Mouse (Mus musculus) liver, embryonic 11.5 days (tissue): ENCODE measurements around the gene Prkab1. TPM values are rescaled to one million over a fixed set of nuclear protein-coding genes. Genes with fewer than 3 reads are reported as not detected.
A peak's percentile ranks its signal among the peaks of the same experiment; 100 is the strongest.

Experiments used
- ATAC-seq: fragments of 200-750 bp; cut with Nextera tagmentation; replicated peaks from 2 replicates; pipeline ENCODE4 v1.8.0; 2017; ENCODE audit warnings: moderate number of reproducible peaks, mild to moderate bottlenecking, moderate TSS enrichment, moderate library complexity; ENCODE audit not compliant: low FRiP score
- DNase-seq: peaks from one replicate; pipeline ENCODE4 v3.0.0-alpha.2; 2017; ENCODE audit warnings: low spot score
- H3K27ac ChIP-seq: fragments of 300-500 bp; sonication (generic); 2 replicates; pipeline ENCODE4 v1.5.1; 2014; ENCODE audit warnings: mild to moderate bottlenecking, low read depth, low read length, control low read depth
- H3K27me3 ChIP-seq: fragments of 300-500 bp; sonication (generic); replicated peaks from 2 replicates; pipeline ENCODE4 v1.6.1; 2014; ENCODE audit warnings: low read length, mixed read lengths; ENCODE audit not compliant: control insufficient read depth, insufficient read depth
- H3K36me3 ChIP-seq: fragments of 300-500 bp; sonication (generic); 2 replicates; pipeline ENCODE4 v1.6.1; 2014; ENCODE audit warnings: mild to moderate bottlenecking, low read length, moderate library complexity, mixed read lengths; ENCODE audit not compliant: control insufficient read depth, insufficient read depth
- H3K4me1 ChIP-seq: fragments of 300-500 bp; sonication (generic); replicated peaks from 2 replicates; pipeline ENCODE4 v1.6.1; 2014; ENCODE audit warnings: low read length, mixed read lengths; ENCODE audit not compliant: control insufficient read depth, insufficient read depth
- H3K4me2 ChIP-seq: fragments of 300-500 bp; sonication (generic); 2 replicates; pipeline ENCODE4 v1.6.1; 2014; ENCODE audit warnings: mild to moderate bottlenecking, control low read depth, moderate library complexity
- H3K4me3 ChIP-seq: fragments of 300-500 bp; sonication (generic); 2 replicates; pipeline ENCODE4 v1.5.1; 2014; ENCODE audit warnings: low read depth, low read length, control low read depth
- H3K9ac ChIP-seq: fragments of 300-500 bp; sonication (generic); 2 replicates; pipeline ENCODE4 v1.6.1; 2014; ENCODE audit warnings: low read depth, low read length, control low read depth
- H3K9me3 ChIP-seq: fragments of 300-500 bp; sonication (generic); 2 replicates; pipeline ENCODE4 v1.6.1; 2016; ENCODE audit warnings: low read length, inconsistent platforms, mixed read lengths; ENCODE audit not compliant: control insufficient read depth
- WGBS: fragments of 180-500 bp; shearing (Covaris S2); extraction: QIAGEN DNeasy Blood & Tissue Kit; methylation state at CpG from one replicate; pipeline ENCODE4 v1.1.7; 2014; 5-methylcytosine and 5-hydroxymethylcytosine counted together
- polyA plus RNA-seq: library from polyadenylated mRNA; unstranded; fragments of >200 nt; fragmentation: Nextera tagmentation; extraction: Ambion mirVana; gene quantifications from 2 replicates; pipeline ENCODE4 v1.2.1, GENCODE M21; 2014

Prkab1 gene
- 109 and 111 TPM in 2 replicates for polyA plus RNA-seq

DNA sequence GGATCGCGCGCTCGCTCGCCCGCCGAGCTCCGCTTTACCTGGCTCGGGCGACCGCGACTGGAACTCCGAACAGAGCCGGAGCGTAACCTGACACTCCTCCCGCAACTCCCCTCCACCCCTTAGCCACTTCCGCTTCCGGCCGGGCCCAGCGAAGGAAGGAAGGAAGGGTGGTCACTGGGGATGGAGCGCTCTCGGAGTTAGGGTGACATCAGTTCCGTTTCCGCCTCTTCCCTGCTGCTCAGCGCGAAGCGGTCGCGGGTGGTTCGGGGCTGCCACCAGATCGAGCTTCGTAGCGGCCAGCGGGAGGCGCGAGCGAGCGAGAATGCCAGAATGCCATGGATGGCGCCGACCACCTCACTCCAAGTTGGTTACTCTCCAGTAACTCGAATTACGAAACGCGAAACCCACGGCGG is at the start of gene Prkab1:
Prkab1 (minus strand) TSS at position 182 of the 413 bp plus-strand sequence.
- Histone ChIP-seq H3K4me1 (peaks cover 56% of the 10 kb centered on the region), H3K27me3 (no peaks in the 10 kb centered on the region), H3K9me3 (no peaks in the 10 kb centered on the region), H3K4me3 (peak within 1 kb of the TSS; percentile 80), H3K4me2 (peak within 1 kb of the TSS; percentile 80), H3K27ac (peak within 1 kb of the TSS; percentile 96), H3K9ac (peak within 1 kb of the TSS; percentile 86), H3K36me3 (peaks cover 23% of the 10 kb centered on the region)
- DNase-seq (peak; percentile 95), ATAC-seq (peak; percentile 82)
- WGBS: under 1% methylated on average over 46 of the region's 46 CpGs

GRCm38 (mm10) chr5:116069618-116070017 is 45.3 kb upstream of the Prkab1 start:
- WGBS: 86% methylated on average over 4 of the region's 4 CpGs
- ATAC-seq: no peak
- Histone ChIP-seq H3K4me2 (no peak overlapping the region), H3K4me1 (no peaks in the 10 kb centered on the region), H3K36me3 (no peaks in the 10 kb centered on the region), H3K27ac (no peak overlapping the region), H3K9me3 (no peaks in the 10 kb centered on the region), H3K4me3 (no peak overlapping the region), H3K9ac (no peak overlapping the region), H3K27me3 (no peaks in the 10 kb centered on the region)
- no peak for DNase-seq

DNA sequence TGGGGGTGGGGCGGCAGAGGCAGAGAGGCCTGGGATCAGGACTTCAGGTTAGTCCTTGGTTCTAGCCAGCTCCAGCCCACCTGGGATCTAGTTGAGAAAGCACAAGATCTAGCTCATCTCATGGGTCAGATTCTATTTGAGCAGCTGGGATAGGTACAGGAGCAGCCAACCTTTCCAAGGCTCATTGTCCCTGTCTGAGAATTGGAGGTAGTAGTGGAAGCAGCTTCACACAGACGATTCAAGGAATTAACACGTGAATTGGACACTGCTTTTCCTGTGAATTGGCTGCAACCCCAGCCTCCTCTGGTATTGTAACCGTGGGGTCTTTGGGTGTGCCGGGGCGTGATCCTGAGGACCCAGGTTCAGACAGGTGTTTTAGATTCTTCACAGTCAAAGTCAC is 28.5 kb upstream of the Prkab1 start:
- no peaks in the 10 kb centered on the region for H3K36me3 ChIP-seq
- H3K27me3 ChIP-seq: no peaks in the 10 kb centered on the region
- WGBS: 70% methylated on average over 6 of the region's 6 CpGs
- no peak overlapping the region for H3K4me3 ChIP-seq
- no peak overlapping the region for H3K27ac ChIP-seq
- no peak overlapping the region for H3K4me2 ChIP-seq
- DNase-seq: no peak
- no peak overlapping the region for H3K9ac ChIP-seq
- no peaks in the 10 kb centered on the region for H3K4me1 ChIP-seq
- no peak for ATAC-seq
- no peaks in the 10 kb centered on the region for H3K9me3 ChIP-seq

- Histone ChIP-seq H3K9ac (no peak overlapping the region), H3K27ac (no peak overlapping the region), H3K4me3 (no peak overlapping the region), H3K9me3 (no peaks in the 10 kb centered on the region), H3K4me1 (no peaks in the 10 kb centered on the region), H3K36me3 (no peaks in the 10 kb centered on the region), H3K4me2 (no peak overlapping the region), H3K27me3 (no peaks in the 10 kb centered on the region)
- ATAC-seq (no peak), DNase-seq (no peak)
- WGBS: 72% methylated on average over 5 of the region's 5 CpGs
Measured at GRCm38 (mm10) chr5:116052171-116052570, 27.9 kb upstream of the Prkab1 start.

- Histone ChIP-seq H3K9ac (no peak overlapping the region), H3K4me3 (no peak overlapping the region), H3K4me2 (no peak overlapping the region), H3K27me3 (no peaks in the 10 kb centered on the region), H3K36me3 (no peaks in the 10 kb centered on the region), H3K4me1 (no peaks in the 10 kb centered on the region), H3K27ac (no peak overlapping the region), H3K9me3 (no peaks in the 10 kb centered on the region)
- 78% methylated on average over 4 of the region's 4 CpGs for WGBS
- DNase-seq: no peak
- no peak for ATAC-seq
Measured at GRCm38 (mm10) chr5:116049821-116050220, 25.5 kb upstream of the Prkab1 start.

DNA sequence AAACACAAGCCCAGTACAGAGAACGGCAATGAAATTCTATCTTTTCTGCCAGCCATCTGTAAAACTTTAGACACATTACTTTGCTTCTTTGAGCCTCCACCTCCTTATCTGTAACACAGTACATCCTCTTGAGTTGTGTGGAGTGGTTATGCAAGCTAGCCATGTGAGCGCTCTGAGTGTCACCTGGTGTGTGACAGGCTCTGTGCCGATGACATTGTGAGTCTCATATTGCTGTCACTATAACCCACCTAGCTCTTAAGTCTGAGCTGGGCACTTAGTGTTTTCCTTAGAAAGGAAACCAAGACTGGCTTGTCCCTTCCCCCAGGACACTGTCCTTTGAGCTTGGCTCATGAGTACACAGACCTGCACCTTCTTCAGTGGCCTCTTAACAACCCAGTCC is 24.0 kb upstream of the Prkab1 start:
- Histone ChIP-seq H3K9ac (no peak overlapping the region), H3K36me3 (no peaks in the 10 kb centered on the region), H3K9me3 (no peaks in the 10 kb centered on the region), H3K27me3 (no peaks in the 10 kb centered on the region), H3K4me3 (no peak overlapping the region), H3K4me1 (no peaks in the 10 kb centered on the region), H3K27ac (no peak overlapping the region), H3K4me2 (no peak overlapping the region)
- WGBS: 71% methylated on average over 3 of the region's 3 CpGs
- no peak for ATAC-seq
- DNase-seq: no peak

DNA sequence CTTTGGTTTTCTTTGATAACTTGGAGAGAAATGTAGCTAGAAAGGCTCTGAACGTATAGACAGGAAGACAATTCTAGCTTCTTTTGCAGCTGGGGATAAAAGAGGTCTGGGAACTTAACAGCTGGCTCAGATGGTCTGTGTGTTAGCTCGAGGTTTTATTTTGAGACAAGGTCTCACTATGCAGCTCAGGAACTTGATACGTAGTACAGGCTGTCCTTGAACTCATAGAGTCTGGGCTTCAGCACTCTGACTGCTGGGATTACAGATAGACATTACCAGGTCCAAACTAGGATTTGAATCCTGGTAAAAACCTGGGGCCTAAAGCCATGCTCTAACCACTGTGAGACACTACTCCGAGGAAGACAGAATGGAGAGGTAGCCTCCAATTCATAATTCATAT is 21.9 kb upstream of the Prkab1 start:
- ATAC-seq (no peak), DNase-seq (no peak)
- 78% methylated on average over 4 of the region's 4 CpGs for WGBS
- Histone ChIP-seq H3K4me3 (no peak overlapping the region), H3K4me2 (no peak overlapping the region), H3K27ac (no peak overlapping the region), H3K9ac (no peak overlapping the region), H3K9me3 (no peaks in the 10 kb centered on the region), H3K27me3 (no peaks in the 10 kb centered on the region), H3K4me1 (no peaks in the 10 kb centered on the region), H3K36me3 (no peaks in the 10 kb centered on the region)

GRCm38 (mm10) chr5:116045581-116045980 is 21.3 kb upstream of the Prkab1 start:
- no peaks in the 10 kb centered on the region for H3K36me3 ChIP-seq
- H3K9ac ChIP-seq: no peak overlapping the region
- no peaks in the 10 kb centered on the region for H3K4me1 ChIP-seq
- H3K9me3 ChIP-seq: no peaks in the 10 kb centered on the region
- 0 out of 2 replicates have a peak, but pooled peaks cover under 1% of the 10 kb centered on the region for H3K27me3 ChIP-seq
- 86% methylated on average over 8 of the region's 8 CpGs for WGBS
- DNase-seq (no peak), ATAC-seq (no peak)
- no peak overlapping the region for H3K4me3 ChIP-seq
- H3K4me2 ChIP-seq: no peak overlapping the region
- H3K27ac ChIP-seq: no peak overlapping the region

GRCm38 (mm10) chr5:116042241-116042640 is 17.9 kb upstream of the Prkab1 start:
- Histone ChIP-seq H3K36me3 (no peaks in the 10 kb centered on the region), H3K27ac (no peak overlapping the region), H3K9me3 (no peaks in the 10 kb centered on the region), H3K9ac (no peak overlapping the region), H3K4me3 (no peak overlapping the region), H3K27me3 (0 out of 2 replicates have a peak, but pooled peaks cover 5% of the 10 kb centered on the region), H3K4me2 (no peak overlapping the region), H3K4me1 (no peaks in the 10 kb centered on the region)
- no peak for ATAC-seq
- DNase-seq: no peak
- WGBS: 65% methylated on average over 7 of the region's 7 CpGs
